Mouse (Mus musculus) hindbrain, embryonic 11.5 days (tissue): ENCODE results near the gene Crabp2. TPM values are rescaled to one million over a fixed set of nuclear protein-coding genes. Genes with fewer than 3 reads are reported as not detected.

Experiments used
- ATAC-seq: fragments of 200-750 bp; cut with Nextera tagmentation; 2 replicates; pipeline ENCODE4 v1.8.0; 2017; ENCODE audit warnings: mild to moderate bottlenecking, moderate TSS enrichment, moderate library complexity; ENCODE audit not compliant: low FRiP score
- DNase-seq: peaks from one replicate; pipeline ENCODE4 v3.0.0-alpha.2; 2015; ENCODE audit warnings: low spot score
- H3K27ac ChIP-seq: fragments of 300-500 bp; sonication (generic); 2 replicates; pipeline ENCODE4 v1.5.1; 2014; ENCODE audit warnings: mild to moderate bottlenecking, low read depth, low read length
- H3K27me3 ChIP-seq: fragments of 300-500 bp; sonication (generic); 2 replicates; pipeline ENCODE4 v1.6.1; 2014; ENCODE audit warnings: mild to moderate bottlenecking, low read length, moderate library complexity, mixed read lengths; ENCODE audit not compliant: control insufficient read depth, insufficient read depth
- H3K36me3 ChIP-seq: fragments of 300-500 bp; sonication (generic); 2 replicates; pipeline ENCODE4 v1.6.1; 2014; ENCODE audit warnings: mild to moderate bottlenecking, low read length, moderate library complexity, mixed read lengths; ENCODE audit not compliant: control insufficient read depth, insufficient read depth
- H3K4me1 ChIP-seq: fragments of 300-500 bp; sonication (generic); replicated peaks from 2 replicates; pipeline ENCODE4 v1.6.1; 2014; ENCODE audit warnings: low read length, mixed read lengths; ENCODE audit not compliant: control insufficient read depth, insufficient read depth
- H3K4me2 ChIP-seq: fragments of 300-500 bp; sonication (generic); replicated peaks from 2 replicates; pipeline ENCODE4 v1.6.1; 2014; ENCODE audit warnings: mild to moderate bottlenecking, low read depth, low read length
- H3K4me3 ChIP-seq: fragments of 300-500 bp; sonication (generic); 2 replicates; pipeline ENCODE4 v1.5.1; 2014; ENCODE audit warnings: low read depth, low read length
- H3K9ac ChIP-seq: fragments of 300-500 bp; sonication (generic); 2 replicates; pipeline ENCODE4 v1.6.1; 2014; ENCODE audit warnings: low read depth, low read length
- H3K9me3 ChIP-seq: fragments of 300-500 bp; sonication (generic); 2 replicates; pipeline ENCODE4 v1.6.1; 2016; ENCODE audit warnings: low read length; ENCODE audit not compliant: control insufficient read depth
- WGBS: fragments of 180-500 bp; shearing (Covaris S2); extraction: QIAGEN DNeasy Blood & Tissue Kit; methylation state at CpG from one replicate; pipeline ENCODE4 v1.1.7; 2014; 5-methylcytosine and 5-hydroxymethylcytosine counted together
- polyA plus RNA-seq: library from polyadenylated mRNA; unstranded; fragments of >200 nt; fragmentation: Nextera tagmentation; extraction: Ambion mirVana; gene quantifications from 2 replicates; pipeline ENCODE4 v1.2.1, GENCODE M21; 2014

Crabp2 gene
- polyA plus RNA-seq, 1 experiment from 2014 or later: 794 TPM

DNA sequence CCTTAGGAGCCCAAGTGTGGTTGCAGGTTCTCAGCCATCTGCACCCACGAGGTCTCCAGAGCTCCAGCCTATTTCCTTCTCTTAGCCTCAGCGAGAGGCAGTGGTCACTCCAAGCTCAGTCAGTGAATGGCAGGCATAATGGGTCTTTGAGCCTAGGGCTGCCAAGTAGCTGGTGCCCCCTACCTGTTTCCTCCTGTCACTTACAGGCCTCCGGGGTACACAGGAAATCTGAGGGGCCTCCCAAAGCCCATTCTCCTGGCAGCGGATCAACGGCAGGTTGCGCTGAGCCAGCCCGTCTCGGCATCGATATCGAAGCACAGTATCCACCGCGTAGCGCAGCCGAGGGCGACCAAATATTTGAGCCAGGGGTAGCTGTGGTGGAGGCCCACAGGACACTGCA lies 39.6 kb downstream of the Crabp2 start:
- DNase-seq (no peak), ATAC-seq (no peak)
- Histone ChIP-seq H3K9ac (peak overlapping the region; percentile 57), H3K36me3 (no peaks in the 10 kb centered on the region), H3K4me2 (peak overlapping the region; percentile 74), H3K9me3 (no peaks in the 10 kb centered on the region), H3K27ac (peak overlapping the region; percentile 59; the same call in 1 of the 2 replicates), H3K4me3 (peak overlapping the region; percentile 31), H3K27me3 (no peaks in the 10 kb centered on the region; the same call in none of the 2 replicates), H3K4me1 (peaks cover 22% of the 10 kb centered on the region)
- 9% methylated on average over 15 of the region's 15 CpGs for whole genome bisulfite sequencing

GRCm38 (mm10) chr3:87989935-87990334 lies 41.5 kb downstream of the Crabp2 start:
- H3K9ac ChIP-seq: no peak overlapping the region
- ATAC-seq: no peak
- H3K27ac ChIP-seq: no peak overlapping the region
- peaks cover 17% of the 10 kb centered on the region for H3K27me3 ChIP-seq
- H3K4me1 ChIP-seq: peaks cover 9% of the 10 kb centered on the region
- 36% methylated on average over 10 of the region's 10 CpGs for WGBS
- H3K36me3 ChIP-seq: no peaks in the 10 kb centered on the region
- no peak for DNase-seq
- no peaks in the 10 kb centered on the region for H3K9me3 ChIP-seq
- no peak overlapping the region for H3K4me2 ChIP-seq
- H3K4me3 ChIP-seq: no peak overlapping the region

GRCm38 (mm10) chr3:87993436-87993835 lies 45.0 kb downstream of the Crabp2 start:
- 3% methylated on average over 6 of the region's 6 CpGs for WGBS

DNA sequence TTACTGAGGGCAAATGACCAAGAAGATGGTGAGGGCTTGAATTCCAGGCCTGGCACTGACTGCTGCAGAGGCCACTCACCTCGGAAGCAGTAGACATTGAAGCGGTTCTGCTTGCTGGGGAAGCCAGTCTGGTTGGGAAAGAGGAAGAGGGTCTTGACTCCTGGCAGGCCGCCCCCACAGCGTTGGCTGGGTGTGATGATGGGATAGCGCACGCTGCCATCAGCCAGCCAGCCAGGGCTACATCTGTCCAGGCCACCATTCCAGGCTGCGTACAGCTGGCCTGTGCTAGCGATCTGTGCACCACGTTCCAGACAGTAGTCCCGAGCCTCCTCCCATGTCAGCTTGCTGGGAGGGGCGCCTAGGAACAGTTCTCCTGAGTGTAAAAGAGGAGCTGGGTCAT lies 46.9 kb downstream of the Crabp2 start:
- Histone ChIP-seq H3K4me1 (peaks cover 8% of the 10 kb centered on the region), H3K27me3 (peaks cover 70% of the 10 kb centered on the region), H3K27ac (no peak overlapping the region), H3K4me2 (no peak overlapping the region), H3K4me3 (no peak overlapping the region), H3K36me3 (no peaks in the 10 kb centered on the region), H3K9ac (no peak overlapping the region), H3K9me3 (no peaks in the 10 kb centered on the region)
- ATAC-seq (no peak), DNase-seq (no peak)
- WGBS: 29% methylated on average over 11 of the region's 11 CpGs

More at GRCm38 (mm10) chr3:87993436-87993835, 45.0 kb downstream of the Crabp2 start:
- ATAC-seq (no peak), DNase-seq (peak; percentile 74)
- H3K4me1 ChIP-seq: peaks cover 5% of the 10 kb centered on the region
- no peak overlapping the region for H3K4me2 ChIP-seq
- no peaks in the 10 kb centered on the region for H3K9me3 ChIP-seq
- H3K27ac ChIP-seq: no peak overlapping the region
- no peak overlapping the region for H3K4me3 ChIP-seq
- H3K9ac ChIP-seq: no peak overlapping the region
- H3K36me3 ChIP-seq: no peaks in the 10 kb centered on the region
- H3K27me3 ChIP-seq: peaks cover 51% of the 10 kb centered on the region

DNA sequence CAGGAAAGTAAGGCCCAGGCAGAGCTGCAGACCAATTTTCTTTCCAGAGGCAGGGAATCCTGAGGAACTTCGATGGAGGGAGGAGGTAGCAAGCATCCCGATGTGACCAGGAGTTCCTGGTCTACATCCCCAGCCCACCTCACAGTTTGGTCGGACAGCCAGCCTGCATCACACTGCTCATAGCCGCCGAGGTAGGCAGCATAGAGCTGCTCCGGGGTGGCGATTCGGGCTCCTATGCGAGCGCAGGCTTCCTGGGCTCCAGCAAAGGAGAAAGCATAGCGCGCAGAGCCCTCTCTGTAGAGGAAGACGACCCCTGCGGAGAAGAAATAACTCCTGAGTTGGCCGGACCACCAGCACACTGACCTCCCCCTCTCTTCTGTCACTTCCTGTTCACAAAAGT lies 47.9 kb downstream of the Crabp2 start:
- WGBS: under 1% methylated on average over 15 of the region's 15 CpGs
- DNase-seq (no peak), ATAC-seq (no peak)
- Histone ChIP-seq H3K9ac (no peak overlapping the region), H3K4me2 (peak overlapping the region; percentile 56), H3K4me3 (peak overlapping the region; percentile 31; the same call in 1 of the 2 replicates), H3K4me1 (peaks cover 8% of the 10 kb centered on the region), H3K36me3 (no peaks in the 10 kb centered on the region), H3K27ac (no peak overlapping the region), H3K9me3 (no peaks in the 10 kb centered on the region), H3K27me3 (peaks cover 81% of the 10 kb centered on the region)

DNA sequence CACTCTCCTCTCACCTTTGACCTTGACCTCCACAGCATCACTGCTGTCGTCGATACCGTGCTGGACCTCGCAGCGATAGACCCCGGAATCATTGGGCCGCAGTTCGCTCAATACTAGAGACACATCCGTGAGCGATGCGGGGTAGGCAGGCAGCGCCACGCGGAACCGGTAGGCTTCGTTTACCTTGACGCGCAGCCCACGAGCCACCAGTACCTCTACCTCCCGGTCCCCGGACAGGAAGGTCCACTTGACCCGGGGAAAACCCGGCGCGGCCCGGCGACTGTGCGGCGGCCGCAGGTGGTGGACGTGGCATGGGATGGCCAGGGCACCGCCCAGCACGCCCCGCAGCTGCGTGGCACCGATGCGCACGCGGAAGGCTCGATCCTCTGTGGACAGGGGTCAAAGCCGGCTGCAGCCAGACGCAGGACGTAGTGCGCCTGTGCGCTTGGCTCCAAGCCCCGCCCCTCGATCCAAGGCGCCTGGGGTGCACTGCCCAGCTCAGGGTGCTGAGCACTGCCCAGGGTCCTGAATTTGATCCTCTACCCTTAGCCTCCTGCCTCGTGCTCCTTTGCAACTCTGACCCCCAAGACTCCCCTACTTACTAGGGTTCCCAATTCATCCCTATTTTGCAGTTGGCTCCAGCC lies 48.6 kb downstream of the Crabp2 start:
- peak; percentile 40; the same call in 1 of the 2 replicates for ATAC-seq
- DNase-seq: no peak
- Histone ChIP-seq H3K36me3 (no peaks in the 10 kb centered on the region), H3K4me2 (peak overlapping the region; percentile 56), H3K4me1 (peaks cover 9% of the 10 kb centered on the region), H3K4me3 (peak overlapping the region; percentile 31), H3K27ac (no peak overlapping the region), H3K9me3 (no peaks in the 10 kb centered on the region), H3K9ac (no peak overlapping the region), H3K27me3 (peaks cover 88% of the 10 kb centered on the region)
- under 1% methylated on average over 45 of the region's 49 CpGs for WGBS

GRCm38 (mm10) chr3:87998747-87999146 lies 50.3 kb downstream of the Crabp2 start:
- no peak for ATAC-seq
- Histone ChIP-seq H3K36me3 (no peaks in the 10 kb centered on the region), H3K9ac (no peak overlapping the region), H3K4me3 (no peak overlapping the region), H3K27ac (no peak overlapping the region), H3K9me3 (no peaks in the 10 kb centered on the region), H3K4me2 (no peak overlapping the region), H3K27me3 (peaks cover 91% of the 10 kb centered on the region), H3K4me1 (peaks cover 13% of the 10 kb centered on the region)
- no peak for DNase-seq
- 0% methylated on average over 7 of the region's 7 CpGs for WGBS

DNA sequence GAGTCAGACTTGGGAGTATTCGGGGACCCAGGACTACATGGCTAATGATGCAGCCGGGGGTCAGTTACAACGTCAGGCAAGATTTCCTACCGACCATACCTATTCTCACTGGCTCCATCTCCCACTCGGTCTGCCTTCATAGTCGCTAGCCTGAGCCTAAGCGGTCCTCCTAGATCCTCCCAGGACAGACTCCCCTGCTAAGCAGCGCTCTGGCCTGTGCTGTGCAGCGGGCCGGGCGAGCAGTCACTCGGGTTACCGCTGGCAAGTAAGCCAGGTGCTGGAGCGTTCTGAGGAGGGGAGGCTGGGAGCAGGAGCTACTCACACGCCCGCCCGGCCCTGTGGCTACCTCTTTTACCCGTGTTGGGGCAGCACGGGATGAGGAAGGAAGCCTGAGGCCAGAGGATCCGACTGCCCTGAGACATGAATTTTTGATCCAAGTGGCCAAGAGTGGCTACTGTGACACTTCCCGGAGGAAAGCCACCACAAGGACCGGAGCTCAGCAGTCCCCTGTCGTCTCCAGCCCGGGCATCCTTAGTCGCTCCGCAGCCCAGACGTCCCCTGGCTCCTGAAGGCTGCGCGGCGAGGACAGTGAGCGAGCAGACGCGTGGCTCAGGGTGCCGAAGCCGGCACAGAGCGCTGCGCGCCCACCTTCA lies 50.9 kb downstream of the Crabp2 start:
- no peak for DNase-seq
- H3K4me2 ChIP-seq: peak overlapping the region; percentile 87
- H3K4me3 ChIP-seq: peak overlapping the region; percentile 38
- no peaks in the 10 kb centered on the region for H3K36me3 ChIP-seq
- peaks cover 13% of the 10 kb centered on the region for H3K4me1 ChIP-seq
- H3K27ac ChIP-seq: no peak overlapping the region
- ATAC-seq: no peak
- H3K9ac ChIP-seq: no peak overlapping the region
- no peaks in the 10 kb centered on the region for H3K9me3 ChIP-seq
- under 1% methylated on average over 38 of the region's 38 CpGs for WGBS
- peaks cover 85% of the 10 kb centered on the region for H3K27me3 ChIP-seq

- ATAC-seq (0 out of 2 replicates have a peak, but pooled peaks have one; percentile 43), DNase-seq (no peak)
- no peaks in the 10 kb centered on the region for H3K36me3 ChIP-seq
- peak within 1 kb of the TSS; percentile 38 for H3K4me3 ChIP-seq
- peaks cover 13% of the 10 kb centered on the region for H3K4me1 ChIP-seq
- peak within 1 kb of the TSS; percentile 87 for H3K4me2 ChIP-seq
- 1% methylated on average over 27 of the region's 39 CpGs for WGBS
- no peaks in the 10 kb centered on the region for H3K9me3 ChIP-seq
- H3K9ac ChIP-seq: no peak within 1 kb of the TSS
- H3K27me3 ChIP-seq: peaks cover 77% of the 10 kb centered on the region
- H3K27ac ChIP-seq: no peak within 1 kb of the TSS
Observed at GRCm38 (mm10) chr3:88000181-88000580, 51.7 kb downstream of the Crabp2 start, which contains the start of gene Bcan. Bcan (minus strand) TSS chr3:88000230.
